Mouse (Mus musculus): Measurements from ENCODE around the gene Gm3233. TPM values are rescaled to one million over a fixed set of nuclear protein-coding genes. Genes with fewer than 3 reads are reported as not detected.

The Gm3233 gene
- polyA plus RNA-seq, 1 experiment, result not detected

Other genes starting within 250 kb of the Gm3233 start
- 34.4 TPM for gene Fam207a, start 243.9 kb downstream of the Gm3233 start, polyA plus RNA-seq (2012; fragmentation: generic; extraction: Trizol)
- gene Itgb2, start 229.4 kb downstream of the Gm3233 start, polyA plus RNA-seq (2012; fragmentation: generic; extraction: Trizol), result 1.3 TPM
- gene Pttg1ip, start 178.0 kb downstream of the Gm3233 start, polyA plus RNA-seq (2012; fragmentation: generic; extraction: Trizol), result 237 TPM
- gene Sumo3, start 153.6 kb downstream of the Gm3233 start, polyA plus RNA-seq (2012; fragmentation: generic; extraction: Trizol), result 127 TPM
- gene Gm49325, start 153.5 kb downstream of the Gm3233 start, polyA plus RNA-seq (2012; fragmentation: generic; extraction: Trizol), result 8.8 TPM
- gene Ube2g2, start 137.4 kb downstream of the Gm3233 start, polyA plus RNA-seq (2012; fragmentation: generic; extraction: Trizol), result 181 TPM
- gene Tspear, start 73.1 kb downstream of the Gm3233 start, polyA plus RNA-seq (2012; fragmentation: generic; extraction: Trizol), result not detected
- gene Gm19402, start 68.9 kb downstream of the Gm3233 start, polyA plus RNA-seq (2012; fragmentation: generic; extraction: Trizol), result not detected
- not detected for gene Gm9508, start 62.4 kb downstream of the Gm3233 start, polyA plus RNA-seq (2012; fragmentation: generic; extraction: Trizol)
- not detected for gene Gm10272, start 53.1 kb downstream of the Gm3233 start, polyA plus RNA-seq (2012; fragmentation: generic; extraction: Trizol)
- gene Gm10024, start 48.2 kb downstream of the Gm3233 start, polyA plus RNA-seq (2012; fragmentation: generic; extraction: Trizol), result not detected
- gene Gm10142, start 43.9 kb downstream of the Gm3233 start, polyA plus RNA-seq (2012; fragmentation: generic; extraction: Trizol), result not detected
- gene Krtap12-1, start 39.1 kb downstream of the Gm3233 start, polyA plus RNA-seq (2012; fragmentation: generic; extraction: Trizol), result not detected
- gene Gm10100, start 33.2 kb downstream of the Gm3233 start, polyA plus RNA-seq (2012; fragmentation: generic; extraction: Trizol), result not detected
- not detected for gene Gm18596, start 17.0 kb downstream of the Gm3233 start, polyA plus RNA-seq (2012; fragmentation: generic; extraction: Trizol)
- gene Gm9736, start 8.3 kb downstream of the Gm3233 start, polyA plus RNA-seq (2012; fragmentation: generic; extraction: Trizol), result not detected
- gene Gm3238, start 11.6 kb upstream of the Gm3233 start, polyA plus RNA-seq (2012; fragmentation: generic; extraction: Trizol), result not detected
- not detected for gene Gm7138, start 17.3 kb upstream of the Gm3233 start, polyA plus RNA-seq (2012; fragmentation: generic; extraction: Trizol)
- gene Gm3250, start 22.9 kb upstream of the Gm3233 start, polyA plus RNA-seq (2012; fragmentation: generic; extraction: Trizol), result not detected
- not detected for gene Gm7137, start 28.5 kb upstream of the Gm3233 start, polyA plus RNA-seq (2012; fragmentation: generic; extraction: Trizol)
- gene Gm9639, start 35.4 kb upstream of the Gm3233 start, polyA plus RNA-seq (2012; fragmentation: generic; extraction: Trizol), result not detected
- gene Gm19668, start 39.5 kb upstream of the Gm3233 start, polyA plus RNA-seq (2012; fragmentation: generic; extraction: Trizol), result not detected
- not detected for gene Gm9507, start 52.2 kb upstream of the Gm3233 start, polyA plus RNA-seq (2012; fragmentation: generic; extraction: Trizol)
- not detected for gene Gm2696, start 55.0 kb upstream of the Gm3233 start, polyA plus RNA-seq (2012; fragmentation: generic; extraction: Trizol)
- gene Krtap10-4, start 67.4 kb upstream of the Gm3233 start, polyA plus RNA-seq (2012; fragmentation: generic; extraction: Trizol), result not detected
- gene Krtap10-10, start 76.3 kb upstream of the Gm3233 start, polyA plus RNA-seq (2012; fragmentation: generic; extraction: Trizol), result not detected
- not detected for gene Gm36176, start 87.1 kb upstream of the Gm3233 start, polyA plus RNA-seq (2012; fragmentation: generic; extraction: Trizol)
- not detected for gene Gm10318, start 93.2 kb upstream of the Gm3233 start, polyA plus RNA-seq (2012; fragmentation: generic; extraction: Trizol)
- gene Gm3285, start 102.3 kb upstream of the Gm3233 start, polyA plus RNA-seq (2012; fragmentation: generic; extraction: Trizol), result not detected
- gene Lrrc3, start 142.9 kb upstream of the Gm3233 start, polyA plus RNA-seq (2012; fragmentation: generic; extraction: Trizol), result 0.01 TPM
- not detected for gene Trpm2, start 210.9 kb upstream of the Gm3233 start, polyA plus RNA-seq (2012; fragmentation: generic; extraction: Trizol)
- 12.8 TPM for gene 1810043G02Rik, start 218.8 kb upstream of the Gm3233 start, polyA plus RNA-seq (2012; fragmentation: generic; extraction: Trizol)

Data from myocyte (in vitro differentiated cells).